Mouse (Mus musculus) MEL (cell line): ENCODE measurements around the gene Pafah2. TPM values are rescaled to one million over a fixed set of nuclear protein-coding genes. Genes with fewer than 3 reads are reported as not detected.

Experiments used
- DNase-seq: peaks from one replicate; pipeline ENCODE4 v3.0.0; 2011; ENCODE audit warnings: low read depth, low spot score
- H3K27ac ChIP-seq: 2 replicates; pipeline ENCODE4 v1.5.1; 2012; ENCODE audit warnings: low read depth, mild to moderate bottlenecking, control low read depth, low read length, moderate library complexity; ENCODE audit not compliant: control insufficient read depth
- H3K27me3 ChIP-seq, 2 experiments: fragments of 150-350 bp in 1 of 2; sonication (generic) in 1 of 2; 2 replicates each; pipeline ENCODE4 v1.6.1; 2012; ENCODE audit warnings: low read length in 2 of 2, mild to moderate bottlenecking in 2 of 2, improper control_type of control experiment in 1 of 2, moderate library complexity in 1 of 2; ENCODE audit not compliant: insufficient read depth in 2 of 2, control insufficient read depth in 1 of 2
- H3K36me3 ChIP-seq, 2 experiments: 2 replicates each; pipeline ENCODE4 v1.6.1; 2012 to 2014; ENCODE audit warnings: low read length in 2 of 2, improper control_type of control experiment in 1 of 2, inconsistent platforms in 1 of 2, mild to moderate bottlenecking in 1 of 2; ENCODE audit not compliant: insufficient read depth in 2 of 2, control insufficient read depth in 1 of 2
- H3K4me1 ChIP-seq, 2 experiments: fragments of 150-350 bp in 1 of 2; sonication (generic) in 1 of 2; 2 replicates each; pipeline ENCODE4 v1.6.1; 2012; ENCODE audit warnings: low read length in 2 of 2, improper control_type of control experiment in 1 of 2, mild to moderate bottlenecking in 1 of 2; ENCODE audit not compliant: insufficient read depth in 2 of 2, control insufficient read depth in 1 of 2
- H3K4me3 ChIP-seq, 2 experiments: fragments of 150-350 bp in 1 of 2; sonication (generic) in 1 of 2; 2 replicates each; pipeline ENCODE4 v1.5.1; 2012; ENCODE audit warnings: low read depth in 2 of 2, low read length in 2 of 2, mild to moderate bottlenecking in 2 of 2, moderate library complexity in 2 of 2, control low read depth in 1 of 2, improper control_type of control experiment in 1 of 2; ENCODE audit not compliant: control insufficient read depth in 1 of 2, insufficient read depth in 1 of 2
- H3K79me2 ChIP-seq: 2 replicates; pipeline ENCODE4 v1.6.1; 2012; ENCODE audit warnings: mild to moderate bottlenecking, low read length, moderate library complexity; ENCODE audit not compliant: control insufficient read depth, poor library complexity, insufficient read depth
- H3K9ac ChIP-seq: 2 replicates; pipeline ENCODE4 v1.6.1; 2012; ENCODE audit warnings: low read depth, mild to moderate bottlenecking, control low read depth, low read length, moderate library complexity; ENCODE audit not compliant: control insufficient read depth, poor library complexity, severe bottlenecking
- H3K9me3 ChIP-seq: fragments of 150-350 bp; sonication (generic); replicated peaks from 2 replicates; pipeline ENCODE4 v1.6.1; 2012; ENCODE audit warnings: mild to moderate bottlenecking, low read length, improper control_type of control experiment, moderate library complexity; ENCODE audit not compliant: insufficient read depth
- BHLHE40 ChIP-seq: IDR thresholded peaks from 2 replicates; pipeline ENCODE4 v1.6.1; 2012; ENCODE audit warnings: low read depth, mild to moderate bottlenecking, inconsistent platforms, low read length, improper control_type of control experiment, borderline replicate concordance
- CHD1 ChIP-seq: IDR thresholded peaks from 2 replicates; pipeline ENCODE4 v1.6.1; 2012; ENCODE audit warnings: low read depth, mild to moderate bottlenecking, inconsistent platforms, low read length, improper control_type of control experiment
- CTCF ChIP-seq, 3 experiments: IDR thresholded peaks in 2 of 3; conservative IDR thresholded peaks in 1 of 3; 2 replicates each; pipeline ENCODE4 v1.5.1; 2011 to 2012; ENCODE audit warnings: low read length in 3 of 3, low read depth in 2 of 3, mild to moderate bottlenecking in 2 of 3, improper control_type of control experiment in 1 of 3, inconsistent platforms in 1 of 3, mixed read lengths in 1 of 3, moderate library complexity in 1 of 3; ENCODE audit not compliant: control insufficient read depth in 1 of 3, insufficient read depth in 1 of 3, poor library complexity in 1 of 3, severe bottlenecking in 1 of 3
- E2F4 ChIP-seq: IDR thresholded peaks from 2 replicates; pipeline ENCODE4 v1.6.1; 2011; ENCODE audit warnings: low read depth, low read length, improper control_type of control experiment, borderline replicate concordance
- ELF1 ChIP-seq: IDR thresholded peaks from 2 replicates; pipeline ENCODE4 v1.6.1; 2014; ENCODE audit warnings: low read depth, mild to moderate bottlenecking, inconsistent platforms, low read length, improper control_type of control experiment, moderate library complexity
- EP300 ChIP-seq, 2 experiments: IDR thresholded peaks; 2 replicates each; pipeline ENCODE4 v1.6.1; 2011; ENCODE audit warnings: improper control_type of control experiment in 2 of 2, low read length in 2 of 2, low read depth in 1 of 2, mild to moderate bottlenecking in 1 of 2
- ETS1 ChIP-seq: IDR thresholded peaks from 2 replicates; pipeline ENCODE4 v1.6.1; 2012; ENCODE audit warnings: low read depth, mild to moderate bottlenecking, inconsistent platforms, low read length, improper control_type of control experiment, moderate library complexity
- GATA1 ChIP-seq: IDR thresholded peaks from 2 replicates; pipeline ENCODE4 v1.6.1; 2011; ENCODE audit warnings: low read depth, low read length, improper control_type of control experiment
- MEF2A ChIP-seq: IDR thresholded peaks from 2 replicates; pipeline ENCODE4 v1.6.1; 2014; ENCODE audit warnings: low read depth, mild to moderate bottlenecking, inconsistent platforms, low read length, improper control_type of control experiment; ENCODE audit not compliant: poor library complexity, insufficient replicate concordance, severe bottlenecking; ENCODE audit errors: extremely low read depth
- MYB ChIP-seq: IDR thresholded peaks from 2 replicates; pipeline ENCODE4 v1.6.1; 2011; ENCODE audit warnings: mild to moderate bottlenecking, low read depth, low read length, improper control_type of control experiment
- NRF1 ChIP-seq: IDR thresholded peaks from 2 replicates; pipeline ENCODE4 v1.6.1; 2014; ENCODE audit warnings: low read depth, mild to moderate bottlenecking, inconsistent platforms, low read length, improper control_type of control experiment, moderate library complexity; ENCODE audit not compliant: poor library complexity, insufficient read depth, severe bottlenecking
- POLR2A ChIP-seq, 2 experiments: IDR thresholded peaks; 2 replicates each; pipeline ENCODE4 v1.6.1; 2011 to 2012; ENCODE audit warnings: low read length in 2 of 2, mild to moderate bottlenecking in 2 of 2, control low read depth in 1 of 2, improper control_type of control experiment in 1 of 2, low read depth in 1 of 2, moderate library complexity in 1 of 2; ENCODE audit not compliant: control insufficient read depth in 1 of 2, insufficient read depth in 1 of 2, poor library complexity in 1 of 2
- POLR2AphosphoS2 ChIP-seq: IDR thresholded peaks from 2 replicates; pipeline ENCODE4 v1.6.1; 2011; ENCODE audit warnings: low read length, improper control_type of control experiment
- RCOR1 ChIP-seq: IDR thresholded peaks from 2 replicates; pipeline ENCODE4 v1.6.1; 2012; ENCODE audit warnings: low read depth, mild to moderate bottlenecking, inconsistent platforms, low read length, improper control_type of control experiment
- SIN3A ChIP-seq: IDR thresholded peaks from 2 replicates; pipeline ENCODE4 v1.6.1; 2012; ENCODE audit warnings: low read length, improper control_type of control experiment, inconsistent platforms
- TAL1 ChIP-seq: IDR thresholded peaks from 2 replicates; pipeline ENCODE4 v1.6.1; 2012; ENCODE audit warnings: mild to moderate bottlenecking, inconsistent platforms, low read length, moderate library complexity, mixed read lengths
- TCF12 ChIP-seq: IDR thresholded peaks from 2 replicates; pipeline ENCODE4 v1.6.1; 2014; ENCODE audit warnings: low read depth, mild to moderate bottlenecking, inconsistent platforms, low read length, improper control_type of control experiment, moderate library complexity
- USF1 ChIP-seq: IDR thresholded peaks from 2 replicates; pipeline ENCODE4 v1.6.1; 2014; ENCODE audit warnings: low read depth, mild to moderate bottlenecking, inconsistent platforms, low read length, improper control_type of control experiment, moderate library complexity
- USF2 ChIP-seq, 2 experiments: IDR thresholded peaks; 2 replicates each; pipeline ENCODE4 v1.6.1; 2011 to 2012; ENCODE audit warnings: improper control_type of control experiment in 2 of 2, low read length in 2 of 2, borderline replicate concordance in 1 of 2, inconsistent platforms in 1 of 2, low read depth in 1 of 2, mild to moderate bottlenecking in 1 of 2; ENCODE audit not compliant: insufficient read depth in 1 of 2
- ZNF384 ChIP-seq: IDR thresholded peaks from 2 replicates; pipeline ENCODE4 v1.6.1; 2012; ENCODE audit warnings: low read depth, mild to moderate bottlenecking, inconsistent platforms, low read length, improper control_type of control experiment
- polyA plus RNA-seq, 2 experiments: library from polyadenylated mRNA; stranded (reverse) in 1 of 2; unstranded in 1 of 2; fragments of >175 nt in 1 of 2; fragments of >200 nt in 1 of 2; gene quantifications; 2 replicates each; pipeline versions ENCODE4 v1.2.1 to v1.2.4; 2012; ENCODE audit warnings: low replicate concordance in 2 of 2, low read depth in 1 of 2; ENCODE audit not compliant: insufficient read length in 2 of 2, insufficient read depth in 1 of 2, missing spikeins in 1 of 2
- total RNA-seq: library from RNA; depleted of rRNA; stranded (reverse); fragments of 300-350 nt; gene quantifications from 2 replicates; pipeline ENCODE4 v1.2.3, GENCODE M21; 2012

The Pafah2 gene
- total and polyA plus RNA-seq, 3 experiments = 6.0 to 10.6 TPM; not detected in 1

DNA sequence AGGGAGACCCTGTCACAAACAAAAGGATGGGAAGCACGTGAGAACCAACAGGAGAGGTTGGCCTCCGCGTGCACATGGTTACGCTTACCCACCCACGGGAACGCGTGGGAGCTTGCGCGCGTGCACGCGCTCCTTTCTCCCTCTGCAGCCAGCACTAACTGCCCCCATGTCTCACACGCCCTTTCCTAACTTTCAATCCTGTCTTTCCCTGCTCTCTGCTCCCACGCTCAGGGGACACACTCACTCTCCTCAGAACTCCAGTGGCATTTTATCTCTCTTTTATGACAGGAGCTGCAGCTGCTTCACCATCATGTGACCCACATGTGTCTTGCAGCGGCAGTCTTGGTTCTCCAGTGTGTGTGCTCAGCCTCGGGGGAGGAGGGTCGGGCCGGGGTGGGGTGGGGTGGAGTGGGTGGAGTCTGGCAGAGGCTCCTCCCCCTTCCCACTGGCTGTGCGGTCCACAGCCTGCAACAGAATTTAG lies 5.1 kb downstream of the Pafah2 start (continued):
- TF ChIP-seq MEF2A = no peak

GRCm38 (mm10) chr4:134401856-134402570 lies 5.9 kb downstream of the Pafah2 start:
- Histone ChIP-seq H3K36me3 (no peaks in the 10 kb centered on the region; a peak in 1 of 4 replicates), H3K9me3 (no peaks in the 10 kb centered on the region), H3K27me3 (no peaks in the 10 kb centered on the region), H3K9ac (peak overlapping the region; percentile 20), H3K27ac (peak overlapping the region; percentile 29), H3K79me2 (no peaks in the 10 kb centered on the region), H3K4me1 (peaks cover 5 to 13% of the 10 kb centered on the region in 2 experiments; a peak in 3 of 4 replicates), H3K4me3 (peak overlapping the region; percentile 30 to 62)
- TF ChIP-seq POLR2A (IDR thresholded peaks at IDR 0.05; ENCODE audit: control insufficient read depth in 1 of 2, insufficient read depth in 1 of 2, low read depth in 1 of 2, low read length in 2 of 2, poor library complexity in 1 of 2) (no peak), USF2 (IDR thresholded peaks at IDR 0.05; ENCODE audit: borderline replicate concordance in 1 of 2, insufficient read depth in 1 of 2, low read depth in 1 of 2, low read length in 2 of 2) (no peak), MYB (no peak), POLR2AphosphoS2 (no peak), ZNF384 (no peak), SIN3A (no peak; the same call in 1 of the 2 replicates), CTCF (IDR thresholded peaks at IDR 0.05 in 2 of 3, conservative IDR thresholded peaks at IDR 0.05 in 1 of 3; ENCODE audit: control insufficient read depth in 1 of 3, insufficient read depth in 1 of 3, low read depth in 2 of 3, low read length in 3 of 3, poor library complexity in 1 of 3, severe bottlenecking in 1 of 3) (no peak), CHD1 (0 out of 2 replicates have a peak, but pooled peaks have one; percentile 66), ELF1 (no peak), NRF1 (no peak), ETS1 (peak; percentile 26; the same call in 1 of the 2 replicates), MEF2A (no peak), BHLHE40 (no peak)
- DNase-seq = peak; percentile 54

GRCm38 (mm10) chr4:134402571-134403262 lies 6.6 kb downstream of the Pafah2 start:
- H3K36me3 ChIP-seq = no peaks in the 10 kb centered on the region; a peak in 1 of 4 replicates
- H3K27me3 ChIP-seq = no peaks in the 10 kb centered on the region
- TF ChIP-seq MYB (peak; percentile 59; the same call in 1 of the 2 replicates), CTCF (IDR thresholded peaks at IDR 0.05 in 2 of 3, conservative IDR thresholded peaks at IDR 0.05 in 1 of 3; ENCODE audit: control insufficient read depth in 1 of 3, insufficient read depth in 1 of 3, low read depth in 2 of 3, low read length in 3 of 3, poor library complexity in 1 of 3, severe bottlenecking in 1 of 3) (no peak), ELF1 (no peak), TCF12 (peak; percentile 81), BHLHE40 (peak; percentile 82), E2F4 (no peak), GATA1 (peak; percentile 63), USF1 (peak; percentile 77), RCOR1 (peak; percentile 70), EP300 (IDR thresholded peaks at IDR 0.05; ENCODE audit: low read depth in 1 of 2, low read length in 2 of 2) (peak; percentile 64 to 84; a peak in 3 of 4 replicates), TAL1 (peak; percentile 90), ETS1 (peak; percentile 66)
- H3K4me3 ChIP-seq = peak overlapping the region; percentile 30 to 62
- peaks cover 5 to 13% of the 10 kb centered on the region in 2 experiments; a peak in 2 of 4 replicates for H3K4me1 ChIP-seq
- H3K27ac ChIP-seq = peak overlapping the region; percentile 31
- H3K9ac ChIP-seq = peak overlapping the region; percentile 32
- H3K79me2 ChIP-seq = no peaks in the 10 kb centered on the region
- H3K9me3 ChIP-seq = no peaks in the 10 kb centered on the region
- DNase-seq = peak; percentile 68
